Mouse (Mus musculus): ENCODE measurements around the gene Fbxl15. TPM values are rescaled to one million over a fixed set of nuclear protein-coding genes. Genes with fewer than 3 reads are reported as not detected.

Gene Fbxl15
- polyA plus RNA-seq (2021; fragmentation: Nextera tagmentation) = 58.6 and 58.7 TPM in 2 replicates
- long read RNA-seq, experiment 1, transcript Fbxl15-201 (4 exons, 1,348 nt) = major isoform, 57 of 105 reads
- long read RNA-seq, experiment 1, partial matches to known transcripts = 42 of 105 reads
- long read RNA-seq, experiment 1, other reads (novel, unspliced or antisense) = 5 of 105 reads
- long read RNA-seq, experiment 2, transcript Fbxl15-201 (4 exons, 1,348 nt) = major isoform, 86 of 119 reads
- long read RNA-seq, experiment 2, partial matches to known transcripts = 29 of 119 reads
- long read RNA-seq, experiment 2, other reads (novel, unspliced or antisense) = 4 of 119 reads

DNA sequence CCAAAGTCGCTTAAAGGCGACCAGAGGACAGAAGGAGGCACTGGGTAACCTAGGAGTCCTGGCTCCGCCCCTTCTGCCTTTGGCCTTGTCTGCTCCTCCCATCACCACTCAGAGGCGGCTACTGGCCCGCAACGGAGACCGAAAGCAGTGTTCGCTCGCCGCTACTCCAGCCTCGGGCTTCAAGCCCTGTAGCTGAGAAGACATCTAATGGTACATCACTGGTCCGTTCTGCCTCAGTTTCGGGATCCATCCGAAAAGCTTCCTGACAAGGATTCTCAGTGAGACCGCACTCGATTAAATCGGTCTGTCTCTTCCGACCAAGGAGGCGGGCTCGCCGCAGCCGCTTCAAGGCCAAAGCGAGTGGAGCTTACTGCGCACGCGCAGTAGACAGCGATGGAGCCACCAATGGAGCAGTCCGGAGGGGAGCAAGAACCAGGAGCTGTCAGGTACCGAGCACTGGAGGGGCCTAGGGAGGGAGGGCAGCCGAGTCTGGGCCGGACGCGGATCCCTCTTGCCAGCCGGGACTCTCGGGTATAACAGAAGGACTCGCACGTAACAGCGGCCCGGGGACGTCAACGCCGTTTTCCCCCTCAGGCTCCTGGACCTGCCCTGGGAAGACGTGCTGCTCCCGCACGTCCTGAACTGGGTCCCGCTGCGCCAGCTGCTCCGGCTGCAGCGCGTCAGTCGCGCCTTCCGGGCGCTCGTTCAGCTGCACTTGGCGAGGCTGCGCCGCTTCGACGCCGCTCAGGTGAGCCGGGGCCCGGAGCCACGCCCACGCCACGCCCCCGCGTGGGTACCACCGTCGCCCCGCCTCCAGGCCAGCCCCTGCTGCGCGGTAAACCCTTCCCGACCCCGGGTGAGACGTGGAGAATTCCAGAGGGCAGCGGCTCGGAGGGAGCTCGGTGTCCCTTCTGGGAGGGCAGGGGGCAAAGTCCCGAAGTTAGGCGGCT lies at the start of gene Fbxl15:
TSS of gene Fbxl15 (plus strand) at position 104 of the 950 bp plus-strand sequence.

DNA sequence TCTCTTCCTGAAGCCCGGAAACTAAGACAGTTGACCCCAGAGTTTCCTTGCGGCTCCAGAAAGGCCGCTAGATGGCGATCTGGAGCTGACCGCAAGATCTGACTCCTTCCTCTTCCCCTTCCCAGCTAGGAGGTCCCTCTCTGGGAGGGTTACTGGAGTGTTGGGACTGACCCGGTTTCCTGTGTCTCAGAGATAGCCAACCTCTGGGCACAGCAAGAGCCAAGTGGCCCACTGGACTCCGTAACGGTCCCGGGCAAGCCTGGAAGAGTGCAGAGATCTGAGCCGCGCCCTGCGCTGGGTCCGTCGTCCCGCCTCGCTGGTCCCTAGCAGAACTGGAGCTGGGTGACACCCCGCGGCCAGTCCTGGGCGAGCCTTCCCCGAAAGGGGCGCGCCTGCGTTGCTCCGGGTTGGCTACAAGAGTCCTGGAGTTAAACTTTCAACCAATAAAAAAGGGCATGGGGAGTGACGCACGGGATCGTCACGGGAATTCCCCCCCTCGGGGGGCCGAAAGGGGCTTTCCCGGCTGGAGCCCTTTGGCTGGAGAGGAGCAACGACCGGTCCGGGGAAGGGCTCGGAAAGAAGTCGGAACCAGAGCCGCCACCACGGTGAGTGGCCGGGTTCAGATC lies 23.7 kb upstream of the Fbxl15 start, which contains the start of gene Nfkb2:
TSS of gene Nfkb2 (plus strand) at position 105 of the 626 bp plus-strand sequence.

DNA sequence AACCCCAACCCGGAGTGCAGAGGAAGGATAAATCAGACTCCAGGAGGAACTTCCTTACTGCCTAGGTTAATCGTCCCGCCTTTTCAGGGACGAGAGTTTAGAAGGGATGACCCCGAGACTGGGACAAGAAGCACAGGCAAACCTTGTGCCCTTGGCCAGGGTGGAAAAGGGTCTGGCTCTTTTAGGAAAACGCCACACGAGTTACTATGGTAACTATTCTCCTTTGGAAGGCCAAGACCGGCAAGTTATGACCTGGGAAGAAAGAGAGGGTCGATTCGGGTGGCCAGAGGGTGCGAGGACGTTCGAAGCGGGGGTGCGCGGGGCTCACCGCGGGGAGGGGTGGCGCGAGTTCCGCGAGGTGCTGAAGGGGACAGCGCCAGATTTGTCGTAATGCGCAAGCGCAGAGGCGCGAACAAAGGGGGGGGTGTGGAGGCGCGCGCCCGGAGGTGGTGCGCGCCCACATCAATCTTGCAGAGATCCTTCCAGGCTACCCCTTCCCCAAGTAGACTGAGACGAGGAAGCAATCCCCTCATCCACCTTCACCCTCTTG lies 1.2 kb upstream of the Fbxl15 start, which contains the start of gene Psd:
TSS of gene Psd (minus strand) at position 401 of the 550 bp plus-strand sequence.

DNA sequence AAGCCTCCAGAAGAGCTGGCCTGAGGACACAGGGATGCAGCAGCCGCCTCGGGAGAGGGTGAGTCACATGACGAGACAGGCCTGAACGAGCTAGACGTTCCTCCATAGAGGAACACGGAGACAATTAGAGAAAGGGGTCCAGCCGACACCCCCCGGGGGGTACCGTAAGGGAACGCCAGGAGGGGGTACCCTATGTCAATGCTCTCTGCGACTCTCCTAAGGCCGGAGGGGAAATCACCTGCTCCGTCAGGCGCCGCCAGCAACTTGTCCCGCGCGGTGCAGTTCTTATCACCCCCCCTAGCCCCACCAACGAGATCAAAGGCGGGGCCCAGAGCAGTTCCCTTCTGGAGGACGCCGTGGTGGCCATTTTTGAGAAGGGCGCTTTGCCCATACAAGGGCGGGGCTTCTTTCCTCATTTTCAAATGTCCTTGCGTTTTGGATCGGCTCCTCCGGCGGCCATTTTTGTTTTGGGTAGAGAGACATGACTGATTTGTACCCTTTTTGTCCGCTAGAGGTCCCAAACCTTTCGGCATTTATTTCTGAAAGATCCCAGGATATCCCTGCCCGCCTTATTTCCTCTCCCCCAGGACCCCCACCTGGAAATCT lies 10.4 kb downstream of the Fbxl15 start, which contains the start of gene Cuedc2:
TSS of gene Cuedc2 (minus strand) at position 372 of the 606 bp plus-strand sequence.

DNA sequence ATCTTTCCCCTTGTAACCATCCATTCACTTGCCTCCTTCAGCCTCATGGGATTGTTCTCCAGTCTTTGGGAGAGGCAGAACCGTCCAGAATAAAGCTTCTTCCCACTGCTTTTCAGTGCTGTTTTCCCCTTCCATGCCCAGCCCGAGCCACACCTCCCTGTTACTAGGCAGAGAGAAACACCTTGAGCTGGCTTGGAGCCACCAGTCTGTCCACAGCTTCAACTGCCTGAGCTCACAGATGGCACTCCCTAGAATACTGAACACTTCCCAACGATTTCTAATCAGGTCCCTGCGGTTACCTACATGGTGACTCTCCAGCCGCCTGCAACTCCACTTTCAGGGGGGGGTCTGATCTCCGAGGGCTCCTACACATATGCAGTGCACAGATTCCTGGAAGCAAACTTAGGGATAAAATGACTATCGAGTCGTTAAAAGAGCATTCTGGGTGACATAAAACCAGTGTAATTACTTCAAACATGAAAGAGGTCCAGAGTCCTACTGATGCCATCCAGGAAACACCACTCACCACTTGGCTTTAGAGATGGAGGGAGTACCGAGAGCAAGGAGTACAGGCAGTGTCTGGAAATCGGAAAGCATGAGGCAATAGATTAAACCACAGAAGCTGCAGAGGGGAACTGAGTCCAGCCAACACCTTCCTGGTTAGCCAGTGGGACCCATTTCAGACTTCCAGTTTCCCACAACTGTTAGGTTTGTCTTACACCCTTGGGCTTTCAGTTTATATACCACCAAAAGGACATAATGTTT lies 22.4 kb downstream of the Fbxl15 start, which contains the start of gene 2310034G01Rik:
TSS of gene 2310034G01Rik (minus strand) at position 135 of the 765 bp plus-strand sequence.

Small RNAs within 50 kb of the gene (microRNA-seq; reads per million reads assigned to microRNA genes)
- 6.2 reads per million, percentile 23 among the genes with 10 or more reads in this experiment for gene Mir146b

Other genes starting within 250 kb of the Fbxl15 start
- not detected in 2 replicates for gene Elovl3, start 196.3 kb upstream of the Fbxl15 start, polyA plus RNA-seq (2021; fragmentation: Nextera tagmentation)
- gene Pitx3, start 179.9 kb upstream of the Fbxl15 start, polyA plus RNA-seq (2021; fragmentation: Nextera tagmentation) = not detected in 2 replicates
- gene Gbf1, start 175.7 kb upstream of the Fbxl15 start, polyA plus RNA-seq (2021; fragmentation: Nextera tagmentation) = 36.0 and 39.2 TPM in 2 replicates
- gene Nfkb2, start 23.9 kb upstream of the Fbxl15 start, polyA plus RNA-seq (2021; fragmentation: Nextera tagmentation) = 1.6 and 2.2 TPM in 2 replicates
- gene Psd, start 1.0 kb upstream of the Fbxl15 start, polyA plus RNA-seq (2021; fragmentation: Nextera tagmentation) = 108 and 113 TPM in 2 replicates
- 320 and 344 TPM in 2 replicates for gene Cuedc2, start 10.5 kb downstream of the Fbxl15 start, polyA plus RNA-seq (2021; fragmentation: Nextera tagmentation)
- gene Mfsd13a, start 12.9 kb downstream of the Fbxl15 start, polyA plus RNA-seq (2021; fragmentation: Nextera tagmentation) = 24.3 and 25.9 TPM in 2 replicates
- 1.5 and 3.3 TPM in 2 replicates for gene 2310034G01Rik, start 22.1 kb downstream of the Fbxl15 start, polyA plus RNA-seq (2021; fragmentation: Nextera tagmentation)
- 69.6 and 72.0 TPM in 2 replicates for gene Actr1a, start 67.6 kb downstream of the Fbxl15 start, polyA plus RNA-seq (2021; fragmentation: Nextera tagmentation)
- gene Sufu, start 68.7 kb downstream of the Fbxl15 start, polyA plus RNA-seq (2021; fragmentation: Nextera tagmentation) = 9.2 and 11.1 TPM in 2 replicates
- 10.4 and 12.3 TPM in 2 replicates for gene Trim8, start 173.5 kb downstream of the Fbxl15 start, polyA plus RNA-seq (2021; fragmentation: Nextera tagmentation)
- gene Arl3, start 245.0 kb downstream of the Fbxl15 start, polyA plus RNA-seq (2021; fragmentation: Nextera tagmentation) = 258 and 293 TPM in 2 replicates
- 0.88 and 1.0 TPM in 2 replicates for gene Sfxn2, start 245.2 kb downstream of the Fbxl15 start, polyA plus RNA-seq (2021; fragmentation: Nextera tagmentation)

Measured in layer of hippocampus, adult 6 months (tissue).